In the genomic region with DNA sequence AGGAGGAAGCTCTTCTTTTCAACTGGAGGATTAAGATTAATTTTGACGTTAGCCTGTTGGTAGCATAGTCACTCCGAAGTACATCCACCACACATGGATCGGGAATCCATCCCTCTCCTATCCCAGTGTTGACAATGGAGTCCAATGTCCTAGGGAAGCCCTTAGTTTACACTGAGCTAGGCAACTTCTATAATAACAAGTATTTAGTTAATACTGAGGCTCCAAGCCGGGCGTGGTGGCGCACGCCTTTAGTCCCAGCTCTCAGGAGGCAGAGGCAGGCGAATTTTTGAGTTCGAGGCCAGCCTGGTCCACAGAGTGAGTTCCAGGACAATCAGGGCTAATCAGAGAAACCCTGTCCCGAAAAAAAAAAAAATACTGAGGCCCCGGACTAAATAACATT, we compare ENCODE assay signal across 8 mouse cellular contexts. TPM values are rescaled to one million over a fixed set of nuclear protein-coding genes. Genes with fewer than 3 reads are reported as not detected.
DNase-seq lines count a peak whose midpoint lies in the region; ATAC-seq and TF ChIP-seq lines count a peak whose summit lies in the region.

No protein-coding gene starts in this region.

- ATAC-seq in liver, embryonic 12.5 days, result no peak

- H3K9ac ChIP-seq in liver, embryonic 12.5 days, result peak overlapping the region; percentile 91

- H3K79me2 ChIP-seq in C2C12 (ENCODE audit: control insufficient read depth, insufficient read depth), result peaks cover 45% of the 10 kb centered on the region

- TF ChIP-seq CTCF in C2C12 (IDR thresholded peaks at IDR 0.05; ENCODE audit: control insufficient read depth, insufficient read depth, insufficient read length), result no peak

- peak overlapping the region; percentile 86 for H3K4me2 ChIP-seq in liver, embryonic 12.5 days

- intact Hi-C loops in heart, postnatal 10 days (cut with DNase I), result no loop called here

- peaks cover 35% of the 10 kb centered on the region for H3K79me3 ChIP-seq in C2C12 (ENCODE audit: low read depth)

- no peak overlapping the region for H3ac ChIP-seq in C2C12 (ENCODE audit: control insufficient read depth, insufficient read length, low read depth)

- peak overlapping the region; percentile 99 for H3K4me3 ChIP-seq in heart, embryonic 10.5 days
- H3K4me3 ChIP-seq in C2C12 (ENCODE audit: insufficient read depth, poor library complexity, severe bottlenecking), result peak overlapping the region; percentile 97
- H3K4me3 ChIP-seq in forebrain, embryonic 10.5 days, result peak overlapping the region; percentile 100
- peak overlapping the region; percentile 87 for H3K4me3 ChIP-seq in liver, embryonic 12.5 days

- no peak for DNase-seq in heart, embryonic 10.5 days (ENCODE audit: low spot score)
- no peak for DNase-seq in heart, postnatal 10 days
- DNase-seq in forebrain, embryonic 10.5 days (ENCODE audit: extremely low spot score, low spot score), result no peak
- no peak for DNase-seq in right cerebral cortex, postnatal 4 days
- no peak for DNase-seq in B cell, adult 2 months
- DNase-seq in layer of hippocampus, adult 9-10 months (ENCODE audit: low spot score), result no peak

- H3K4me1 ChIP-seq in heart, embryonic 10.5 days, result peaks cover 13% of the 10 kb centered on the region
- H3K4me1 ChIP-seq in forebrain, embryonic 10.5 days, result peaks cover 26% of the 10 kb centered on the region
- H3K4me1 ChIP-seq in liver, embryonic 12.5 days, result peaks cover 42% of the 10 kb centered on the region

- 70% methylated on average over 11 of the region's 11 CpGs for WGBS in heart, embryonic 10.5 days
- WGBS in forebrain, embryonic 10.5 days, result 76% methylated on average over 11 of the region's 11 CpGs
- WGBS in liver, embryonic 12.5 days (ENCODE audit: insufficient replicate concordance), result 61% methylated on average over 11 of the region's 11 CpGs

- H3K27me3 ChIP-seq in heart, embryonic 10.5 days (ENCODE audit: insufficient read depth, poor library complexity, severe bottlenecking), result 0 out of 2 replicates have a peak, but pooled peaks cover 4% of the 10 kb centered on the region
- no peaks in the 10 kb centered on the region for H3K27me3 ChIP-seq in C2C12 (ENCODE audit: control insufficient read depth, insufficient read depth, insufficient read length)
- peaks cover 9% of the 10 kb centered on the region; the same call in 1 of the 2 replicates for H3K27me3 ChIP-seq in forebrain, embryonic 10.5 days (ENCODE audit: poor library complexity, severe bottlenecking)
- H3K27me3 ChIP-seq in liver, embryonic 12.5 days (replicated peaks), result peaks cover 13% of the 10 kb centered on the region

- H3K27ac ChIP-seq in heart, embryonic 10.5 days, result peak overlapping the region; percentile 95
- H3K27ac ChIP-seq in forebrain, embryonic 10.5 days, result peak overlapping the region; percentile 89
- peak overlapping the region; percentile 77 for H3K27ac ChIP-seq in liver, embryonic 12.5 days

- H3K36me3 ChIP-seq in heart, embryonic 10.5 days, result no peaks in the 10 kb centered on the region
- H3K36me3 ChIP-seq in C2C12 (ENCODE audit: control insufficient read depth, insufficient read depth), result peaks cover 12% of the 10 kb centered on the region
- H3K36me3 ChIP-seq in forebrain, embryonic 10.5 days (replicated peaks), result peaks cover 2% of the 10 kb centered on the region; the same call in 1 of the 2 replicates
- H3K36me3 ChIP-seq in liver, embryonic 12.5 days, result peaks cover 8% of the 10 kb centered on the region

- no peaks in the 10 kb centered on the region for H3K9me3 ChIP-seq in heart, embryonic 10.5 days
- no peaks in the 10 kb centered on the region for H3K9me3 ChIP-seq in forebrain, embryonic 10.5 days
- no peaks in the 10 kb centered on the region for H3K9me3 ChIP-seq in liver, embryonic 12.5 days (replicated peaks)

TF ChIP-seq in C2C12, 6 proteins besides CTCF, POLR2A, EP300 and RAD21:
- no peak for TF ChIP-seq FOSL1 (IDR thresholded peaks at IDR 0.05; ENCODE audit: insufficient read depth, low read length, poor library complexity, severe bottlenecking)
- TF ChIP-seq MAX (IDR thresholded peaks at IDR 0.05), result no peak
- TF ChIP-seq MYOG (IDR thresholded peaks at IDR 0.05; ENCODE audit: control insufficient read depth, extremely low read depth, insufficient read length), result no peak
- TF ChIP-seq MYOD1 (IDR thresholded peaks at IDR 0.05; ENCODE audit: control insufficient read depth, insufficient read length, low read depth), result no peak
- TF ChIP-seq CEBPB (IDR thresholded peaks at IDR 0.05; ENCODE audit: low read depth), result no peak
- no peak for TF ChIP-seq USF1 (IDR thresholded peaks at IDR 0.05; ENCODE audit: low read depth)

RNA-seq across cellular contexts. Expression of a gene that starts 6.4 kb away (rescaled TPM):
- 14.3 and 15.0 TPM in 2 replicates for polyA plus RNA-seq in heart, embryonic 10.5 days (2016; fragmentation: Nextera tagmentation; extraction: Ambion mirVana)
- 10 to 100 TPM; 22.4 to 22.8 TPM for total RNA-seq in heart, postnatal 10 days (2021)
- 6.2 TPM for polyA plus RNA-seq in C2C12 (2012; fragmentation: generic; extraction: Trizol)
- polyA plus RNA-seq in forebrain, embryonic 10.5 days (2016; fragmentation: Nextera tagmentation; extraction: Ambion mirVana), result 12.8 and 14.0 TPM in 2 replicates
- polyA plus RNA-seq in liver, embryonic 12.5 days (2016; fragmentation: Nextera tagmentation; extraction: Ambion mirVana), result 9.9 and 11.0 TPM in 2 replicates

RNA-seq across cellular contexts. Expression of a gene that starts 6.5 kb away (rescaled TPM):
- 125 and 134 TPM in 2 replicates for polyA plus RNA-seq in heart, embryonic 10.5 days (2016; fragmentation: Nextera tagmentation; extraction: Ambion mirVana)
- 10 to 100 TPM; 94.0 to 96.2 TPM for total RNA-seq in heart, postnatal 10 days (2021)
- polyA plus RNA-seq in C2C12 (2012; fragmentation: generic; extraction: Trizol), result 50.4 TPM
- 112 and 114 TPM in 2 replicates for polyA plus RNA-seq in forebrain, embryonic 10.5 days (2016; fragmentation: Nextera tagmentation; extraction: Ambion mirVana)
- polyA plus RNA-seq in liver, embryonic 12.5 days (2016; fragmentation: Nextera tagmentation; extraction: Ambion mirVana), result 84.8 and 88.7 TPM in 2 replicates
